Mouse (Mus musculus): ENCODE results near the gene Nhp2. TPM values are rescaled to one million over a fixed set of nuclear protein-coding genes. Genes with fewer than 3 reads are reported as not detected.

Nhp2 gene
- polyA plus RNA-seq (2012; rRNA removed) (77.9 and 89.0 TPM in 2 replicates), polyA plus RNA-seq (2014; fragmentation: Nextera tagmentation; extraction: Ambion mirVana) (165 and 176 TPM in 2 replicates)

DNA sequence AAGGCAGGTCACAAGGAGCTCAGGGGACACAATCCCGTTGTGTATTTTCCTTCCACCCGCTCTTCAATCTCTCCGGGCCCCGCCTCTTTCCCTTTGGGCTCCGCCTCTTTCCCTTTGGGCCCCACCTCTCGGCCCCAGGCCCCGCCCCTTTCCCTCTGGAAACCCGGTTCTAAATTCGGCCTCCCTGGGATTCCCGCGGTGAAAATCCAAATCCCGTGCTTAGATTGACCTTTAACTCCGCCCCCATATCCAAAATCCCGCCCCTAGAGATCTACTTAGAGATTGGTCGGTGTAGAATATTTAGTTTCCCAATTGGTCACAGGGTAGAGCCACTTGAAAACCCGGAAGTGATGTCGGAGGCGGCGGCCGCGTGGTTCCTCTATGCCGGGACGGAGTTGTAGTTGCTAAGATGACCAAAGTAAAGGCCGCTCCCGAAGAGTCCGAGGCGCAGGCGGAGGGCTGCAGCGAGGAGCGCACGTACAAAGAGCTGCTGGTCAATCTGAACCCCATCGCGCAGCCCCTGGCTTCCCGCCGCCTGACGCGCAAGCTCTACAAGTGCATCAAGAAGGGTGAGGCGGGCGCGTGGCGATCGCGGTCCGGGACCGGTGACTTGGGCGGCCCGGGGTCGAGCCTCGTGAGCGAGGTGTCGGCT lies at the start of gene Nhp2:
Gene Nhp2, plus strand, starts transcription at position 327 of the 652 bp plus-strand sequence.
- H3K4me3 ChIP-seq (replicated peaks; ENCODE audit: low read length) = peak within 1 kb of the TSS; percentile 81
- 1% methylated on average over 51 of the region's 51 CpGs for WGBS
- H3K4me1 ChIP-seq (ENCODE audit: control insufficient read depth, insufficient read depth, low read length) = peaks cover 9% of the 10 kb centered on the region
- ATAC-seq (ENCODE audit: low FRiP score, low read depth) (peak; percentile 94), DNase-seq (ENCODE audit: low spot score) (peak; percentile 98)
- TF ChIP-seq POLR2A (IDR thresholded peaks at IDR 0.05; ENCODE audit: borderline replicate concordance, extremely low read depth, insufficient read depth, insufficient read length) = 0 out of 2 replicates have a peak, but pooled peaks have one; percentile 16
- peak within 1 kb of the TSS; percentile 44; the same call in 1 of the 2 replicates for H3K27ac ChIP-seq (replicated peaks; ENCODE audit: low read depth, low read length)
- H3K4me2 ChIP-seq (replicated peaks; ENCODE audit: low read depth, low read length, severe bottlenecking) = peak within 1 kb of the TSS; percentile 70
- peak within 1 kb of the TSS; percentile 76 for H3K9ac ChIP-seq (ENCODE audit: low read depth, low read length, severe bottlenecking)
- H3K9me3 ChIP-seq (ENCODE audit: control insufficient read depth, low read length) = no peaks in the 10 kb centered on the region
- no peaks in the 10 kb centered on the region for H3K27me3 ChIP-seq (ENCODE audit: control insufficient read depth, insufficient read depth, low read length)
- peaks cover 27% of the 10 kb centered on the region for H3K36me3 ChIP-seq (ENCODE audit: control insufficient read depth, insufficient read depth, low read length)

GRCm38 (mm10) chr11:51576454-51576853 lies 43.1 kb upstream of the Nhp2 start:
- no peak for TF ChIP-seq POLR2A (IDR thresholded peaks at IDR 0.05; ENCODE audit: borderline replicate concordance, extremely low read depth, insufficient read depth, insufficient read length)
- 0 out of 2 replicates have a peak, but pooled peaks cover 9% of the 10 kb centered on the region for H3K36me3 ChIP-seq (ENCODE audit: control insufficient read depth, insufficient read depth, low read length)
- no peaks in the 10 kb centered on the region for H3K27me3 ChIP-seq (ENCODE audit: control insufficient read depth, insufficient read depth, low read length)
- H3K9me3 ChIP-seq (ENCODE audit: control insufficient read depth, low read length) = no peaks in the 10 kb centered on the region
- H3K4me1 ChIP-seq (ENCODE audit: control insufficient read depth, insufficient read depth, low read length) = no peaks in the 10 kb centered on the region
- no peak overlapping the region for H3K4me3 ChIP-seq (replicated peaks; ENCODE audit: low read length)
- no peak overlapping the region for H3K27ac ChIP-seq (replicated peaks; ENCODE audit: low read depth, low read length)
- H3K4me2 ChIP-seq (replicated peaks; ENCODE audit: low read depth, low read length, severe bottlenecking) = no peak overlapping the region
- H3K9ac ChIP-seq (ENCODE audit: low read depth, low read length, severe bottlenecking) = no peak overlapping the region
- no peak for DNase-seq (ENCODE audit: low spot score)
- WGBS = 79% methylated on average over 4 of the region's 4 CpGs
- ATAC-seq (ENCODE audit: low FRiP score, low read depth) = no peak

GRCm38 (mm10) chr11:51577587-51577986 lies 41.9 kb upstream of the Nhp2 start:
- DNase-seq (ENCODE audit: low spot score) (no peak), ATAC-seq (ENCODE audit: low FRiP score, low read depth) (no peak)
- no peak for TF ChIP-seq POLR2A (IDR thresholded peaks at IDR 0.05; ENCODE audit: borderline replicate concordance, extremely low read depth, insufficient read depth, insufficient read length)
- Histone ChIP-seq H3K27ac (replicated peaks; ENCODE audit: low read depth, low read length) (no peak overlapping the region), H3K4me2 (replicated peaks; ENCODE audit: low read depth, low read length, severe bottlenecking) (no peak overlapping the region), H3K4me3 (replicated peaks; ENCODE audit: low read length) (no peak overlapping the region), H3K27me3 (ENCODE audit: control insufficient read depth, insufficient read depth, low read length) (no peaks in the 10 kb centered on the region), H3K4me1 (ENCODE audit: control insufficient read depth, insufficient read depth, low read length) (no peaks in the 10 kb centered on the region), H3K36me3 (ENCODE audit: control insufficient read depth, insufficient read depth, low read length) (0 out of 2 replicates have a peak, but pooled peaks cover 9% of the 10 kb centered on the region), H3K9ac (ENCODE audit: low read depth, low read length, severe bottlenecking) (no peak overlapping the region), H3K9me3 (ENCODE audit: control insufficient read depth, low read length) (no peaks in the 10 kb centered on the region)
- 81% methylated on average over 7 of the region's 7 CpGs for WGBS

DNA sequence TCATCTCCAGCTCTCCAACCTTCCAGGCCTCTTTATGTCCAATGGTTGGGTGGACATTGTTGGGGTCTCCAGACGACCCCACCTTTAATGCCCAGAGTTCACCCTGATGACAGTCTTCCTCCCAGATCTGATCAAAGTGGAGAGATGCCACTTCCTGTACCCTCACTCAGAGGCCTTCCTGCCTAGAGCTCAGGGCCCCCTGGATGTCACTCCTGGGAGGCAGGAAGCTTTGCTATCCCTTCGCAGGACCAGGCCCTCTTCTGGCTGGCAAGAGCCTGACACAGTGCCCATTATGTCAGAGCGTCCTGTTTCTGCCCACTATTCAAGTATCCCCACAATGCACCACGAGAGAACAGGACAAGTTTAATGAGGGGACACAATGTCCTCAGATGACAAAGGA lies 40.5 kb upstream of the Nhp2 start:
- Histone ChIP-seq H3K4me2 (replicated peaks; ENCODE audit: low read depth, low read length, severe bottlenecking) (no peak overlapping the region), H3K4me1 (ENCODE audit: control insufficient read depth, insufficient read depth, low read length) (no peaks in the 10 kb centered on the region; the same call in 1 of the 2 replicates), H3K27ac (replicated peaks; ENCODE audit: low read depth, low read length) (no peak overlapping the region), H3K4me3 (replicated peaks; ENCODE audit: low read length) (no peak overlapping the region), H3K27me3 (ENCODE audit: control insufficient read depth, insufficient read depth, low read length) (no peaks in the 10 kb centered on the region), H3K36me3 (ENCODE audit: control insufficient read depth, insufficient read depth, low read length) (0 out of 2 replicates have a peak, but pooled peaks cover 3% of the 10 kb centered on the region), H3K9me3 (ENCODE audit: control insufficient read depth, low read length) (no peaks in the 10 kb centered on the region), H3K9ac (ENCODE audit: low read depth, low read length, severe bottlenecking) (no peak overlapping the region)
- ATAC-seq (ENCODE audit: low FRiP score, low read depth) (no peak), DNase-seq (ENCODE audit: low spot score) (no peak)
- 72% methylated on average over 4 of the region's 4 CpGs for WGBS
- no peak for TF ChIP-seq POLR2A (IDR thresholded peaks at IDR 0.05; ENCODE audit: borderline replicate concordance, extremely low read depth, insufficient read depth, insufficient read length)

GRCm38 (mm10) chr11:51582713-51583112 lies 36.8 kb upstream of the Nhp2 start:
- Histone ChIP-seq H3K4me3 (replicated peaks; ENCODE audit: low read length) (no peak overlapping the region), H3K36me3 (ENCODE audit: control insufficient read depth, insufficient read depth, low read length) (peaks cover 20% of the 10 kb centered on the region), H3K9me3 (ENCODE audit: control insufficient read depth, low read length) (no peaks in the 10 kb centered on the region), H3K27me3 (ENCODE audit: control insufficient read depth, insufficient read depth, low read length) (no peaks in the 10 kb centered on the region), H3K4me1 (ENCODE audit: control insufficient read depth, insufficient read depth, low read length) (peaks cover 8% of the 10 kb centered on the region), H3K9ac (ENCODE audit: low read depth, low read length, severe bottlenecking) (no peak overlapping the region), H3K27ac (replicated peaks; ENCODE audit: low read depth, low read length) (no peak overlapping the region), H3K4me2 (replicated peaks; ENCODE audit: low read depth, low read length, severe bottlenecking) (no peak overlapping the region)
- WGBS = 20% methylated on average over 8 of the region's 8 CpGs
- DNase-seq (ENCODE audit: low spot score) (peak; percentile 71), ATAC-seq (ENCODE audit: low FRiP score, low read depth) (no peak)
- TF ChIP-seq POLR2A (IDR thresholded peaks at IDR 0.05; ENCODE audit: borderline replicate concordance, extremely low read depth, insufficient read depth, insufficient read length) = no peak
